Mouse (Mus musculus): ENCODE measurements around the gene Olfr156. TPM values are rescaled to one million over a fixed set of nuclear protein-coding genes. Genes with fewer than 3 reads are reported as not detected.
"Not testable (repeated sequence)": the region's sequence is repeated elsewhere in the genome, so short reads cannot be mapped to it uniquely, and the experiment has no call there.

Gene Olfr156
- polyA plus RNA-seq, 1 experiment from 2014 or later, result not detected

DNA sequence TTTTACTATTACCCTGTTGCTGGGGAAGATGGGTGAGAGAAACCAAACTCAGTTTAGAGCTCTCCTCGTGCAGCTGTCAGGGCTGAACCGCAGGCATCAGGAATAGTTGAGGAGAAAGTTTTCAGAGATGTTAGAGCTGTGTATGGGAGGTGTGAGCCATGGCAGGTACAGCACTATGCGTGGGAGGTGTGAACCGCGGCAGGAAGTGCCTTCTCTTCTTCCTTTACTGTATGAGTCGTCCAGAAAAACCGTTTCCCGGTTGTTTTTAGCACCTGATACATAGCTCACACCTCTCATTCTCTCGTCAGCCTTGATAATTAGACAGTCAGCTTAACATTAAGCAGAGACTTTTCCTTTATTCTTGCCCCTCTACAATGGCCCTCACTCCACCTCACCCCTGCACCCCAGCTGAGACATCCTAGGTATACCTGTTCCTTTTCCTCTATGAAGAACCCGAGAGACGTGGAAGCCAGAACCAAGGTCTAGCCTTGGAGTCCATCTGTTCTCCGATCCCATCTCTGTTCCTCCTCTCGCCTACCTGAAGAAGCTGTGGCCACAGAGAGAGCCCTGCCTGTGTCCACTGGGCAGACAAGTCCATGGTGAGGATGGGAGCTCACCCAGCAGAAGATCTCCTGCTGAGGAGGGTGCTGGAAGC is 672 bp downstream of the Olfr156 start:
- Histone ChIP-seq H3K4me3 (no peak overlapping the region), H3K36me3 (no peaks in the 10 kb centered on the region), H3K27ac (no peak overlapping the region), H3K9me3 (no peaks in the 10 kb centered on the region), H3K4me1 (peaks cover 7% of the 10 kb centered on the region; the same call in 1 of the 2 replicates), H3K27me3 (ENCODE audit: insufficient read depth, poor library complexity, severe bottlenecking) (no peaks in the 10 kb centered on the region)
- 65% methylated on average over 13 of the region's 13 CpGs for WGBS
- no peak for DNase-seq (ENCODE audit: low spot score)

DNA sequence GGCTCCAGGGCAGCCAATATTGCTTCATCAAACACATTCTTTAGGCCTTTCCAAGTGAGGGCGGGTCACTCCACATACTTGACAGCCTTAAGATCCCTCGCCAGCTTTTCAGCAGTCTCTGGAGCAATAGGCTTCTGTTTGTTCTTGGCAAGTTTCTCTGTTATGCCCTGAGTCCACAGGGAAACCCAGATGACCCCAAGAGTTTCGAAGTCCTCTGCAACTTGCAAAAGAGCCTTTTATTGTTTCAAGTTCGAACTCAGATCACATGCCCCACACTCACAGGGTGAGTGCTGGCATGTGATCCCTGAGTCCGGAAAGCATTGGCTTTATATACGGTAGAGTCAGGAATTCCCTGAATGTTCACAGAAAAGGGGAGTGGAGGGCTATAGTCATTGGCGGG is 24.8 kb downstream of the Olfr156 start:
- no peaks in the 10 kb centered on the region for H3K36me3 ChIP-seq
- H3K9me3 ChIP-seq, result peaks cover 7% of the 10 kb centered on the region; the same call in 1 of the 2 replicates
- 70% methylated on average over 7 of the region's 7 CpGs for WGBS
- H3K4me1 ChIP-seq, result no peaks in the 10 kb centered on the region
- H3K4me3 ChIP-seq, result no peak overlapping the region
- no peak for DNase-seq (ENCODE audit: low spot score)
- H3K27me3 ChIP-seq (ENCODE audit: insufficient read depth, poor library complexity, severe bottlenecking), result no peaks in the 10 kb centered on the region
- no peak overlapping the region for H3K27ac ChIP-seq

DNA sequence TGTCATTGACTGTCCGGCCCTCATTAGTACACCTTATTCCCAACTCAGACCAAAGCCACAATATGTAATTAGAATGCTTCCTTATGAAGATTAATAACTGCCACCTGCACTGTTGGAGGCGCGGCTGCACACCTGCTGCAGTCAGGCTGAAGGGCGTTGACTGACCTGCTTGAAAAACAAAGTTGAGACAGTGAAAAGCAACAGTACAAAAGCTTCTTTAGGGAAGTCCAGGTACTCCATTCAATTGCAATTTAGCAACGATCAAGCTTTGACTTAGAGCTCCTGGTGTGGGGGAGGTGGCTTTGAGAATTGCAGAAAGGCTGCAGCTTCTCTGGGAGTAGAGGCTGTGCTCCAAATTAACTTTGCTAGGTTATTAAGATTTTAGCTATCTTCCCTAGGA is 27.9 kb downstream of the Olfr156 start:
- DNase-seq (ENCODE audit: low spot score); H3K9me3 ChIP-seq; H3K4me3 ChIP-seq; H3K4me1 ChIP-seq; H3K36me3 ChIP-seq; H3K27ac ChIP-seq; H3K27me3 ChIP-seq (ENCODE audit: insufficient read depth, poor library complexity, severe bottlenecking): not testable (repeated sequence)
- 77% methylated on average over 5 of the region's 5 CpGs for WGBS

DNA sequence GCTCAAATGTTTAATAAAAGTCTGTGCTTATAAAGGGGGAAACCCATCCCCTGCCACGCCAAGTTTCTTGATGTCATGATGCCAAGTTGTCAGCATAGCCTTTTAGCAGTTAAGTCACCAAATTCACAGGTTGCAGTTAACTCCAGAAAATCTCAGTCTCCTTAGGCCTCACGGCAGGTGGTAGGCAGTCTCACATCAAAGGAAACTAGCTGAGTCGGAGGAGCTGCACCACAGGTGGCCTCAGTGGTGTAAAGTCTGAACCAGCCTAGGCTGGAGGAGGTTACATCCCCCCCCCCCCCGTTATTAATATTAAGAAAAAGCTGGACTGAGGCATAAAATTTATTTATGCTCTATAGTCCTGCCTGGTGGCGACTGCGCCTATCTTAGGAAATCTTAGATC is 28.4 kb downstream of the Olfr156 start:
- Histone ChIP-seq H3K4me1 (no peaks in the 10 kb centered on the region), H3K9me3 (no peaks in the 10 kb centered on the region), H3K27ac (no peak overlapping the region), H3K4me3 (no peak overlapping the region), H3K36me3 (no peaks in the 10 kb centered on the region), H3K27me3 (ENCODE audit: insufficient read depth, poor library complexity, severe bottlenecking) (no peaks in the 10 kb centered on the region)
- no peak for DNase-seq (ENCODE audit: low spot score)
- 68% methylated on average over 6 of the region's 6 CpGs for WGBS

DNA sequence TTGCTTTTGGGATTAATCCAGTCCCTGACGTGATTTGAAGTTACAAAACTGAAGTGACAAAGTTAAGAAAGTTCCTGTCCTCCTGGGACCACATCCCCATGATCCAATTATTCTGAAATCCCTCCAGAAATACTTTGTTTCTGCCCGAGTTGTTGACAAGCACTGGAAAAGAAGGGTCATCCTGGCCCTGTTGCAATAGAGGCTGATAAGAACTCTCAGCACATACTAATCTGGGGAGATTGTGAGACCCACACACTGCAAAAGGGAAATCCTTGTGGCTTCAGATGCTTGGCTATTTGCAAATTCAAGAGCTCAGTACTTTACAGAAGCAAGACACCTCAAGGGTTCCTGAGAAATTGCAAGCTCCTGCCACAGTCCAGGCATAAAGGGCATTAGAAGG is 51.4 kb downstream of the Olfr156 start:
- 21% methylated on average over 2 of the region's 2 CpGs for WGBS
- Histone ChIP-seq H3K27me3 (ENCODE audit: insufficient read depth, poor library complexity, severe bottlenecking) (peaks cover 10% of the 10 kb centered on the region; the same call in 1 of the 2 replicates), H3K4me1 (peaks cover 10% of the 10 kb centered on the region; the same call in 1 of the 2 replicates), H3K27ac (no peak overlapping the region), H3K9me3 (no peaks in the 10 kb centered on the region), H3K4me3 (no peak overlapping the region), H3K36me3 (no peaks in the 10 kb centered on the region)
- DNase-seq (ENCODE audit: low spot score), result no peak

DNA sequence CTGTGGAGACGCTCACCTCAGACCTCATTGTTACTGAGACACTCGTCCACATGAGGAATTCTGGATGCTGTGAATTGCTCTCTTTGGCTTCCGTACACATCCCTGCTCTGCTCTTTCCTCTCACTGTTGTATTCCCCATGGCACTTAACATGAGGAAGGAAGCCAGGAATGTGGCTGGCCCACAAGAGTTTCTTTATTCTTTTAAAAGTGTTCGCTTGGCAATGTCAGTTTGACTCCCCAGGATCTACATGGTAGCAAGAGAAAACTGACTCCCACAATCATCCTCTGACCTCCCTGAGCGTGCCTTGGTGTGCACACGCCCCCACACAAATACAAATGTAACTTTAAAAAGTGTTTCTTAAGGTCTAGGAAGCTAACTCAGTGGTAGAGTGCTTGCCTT is 52.1 kb downstream of the Olfr156 start:
- Histone ChIP-seq H3K36me3 (no peaks in the 10 kb centered on the region), H3K9me3 (no peaks in the 10 kb centered on the region), H3K4me3 (no peak overlapping the region), H3K4me1 (peaks cover 10% of the 10 kb centered on the region; the same call in 1 of the 2 replicates), H3K27me3 (ENCODE audit: insufficient read depth, poor library complexity, severe bottlenecking) (peaks cover 10% of the 10 kb centered on the region; the same call in 1 of the 2 replicates), H3K27ac (no peak overlapping the region)
- DNase-seq (ENCODE audit: low spot score), result no peak
- WGBS, result 47% methylated on average over 6 of the region's 6 CpGs

DNA sequence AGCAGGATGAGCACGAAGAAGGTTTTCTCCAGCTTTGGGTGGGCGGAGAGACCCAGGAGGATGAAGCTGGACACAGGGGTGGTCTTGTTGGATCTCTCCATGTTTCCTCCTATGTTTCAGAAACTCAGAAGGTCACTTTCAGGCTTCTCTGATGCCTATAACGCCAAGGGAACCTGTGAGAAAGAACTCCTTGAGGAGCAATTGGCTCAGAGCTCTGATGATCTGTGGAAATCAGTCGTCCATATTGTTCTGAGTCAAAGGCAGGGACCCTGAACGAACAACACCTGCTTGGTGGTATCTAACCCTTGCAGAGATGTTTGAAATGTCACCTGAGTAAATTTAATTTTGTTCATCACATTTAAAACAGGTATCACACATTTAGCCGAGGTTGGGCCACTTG is 52.8 kb downstream of the Olfr156 start, which contains the start of gene Olfr159:
Gene Olfr159 (minus strand): TSS at position 101 of the 400 bp plus-strand sequence.
- no peak within 1 kb of the TSS for H3K4me3 ChIP-seq
- no peak within 1 kb of the TSS for H3K27ac ChIP-seq
- WGBS, result 79% methylated on average over 6 of the region's 6 CpGs
- H3K4me1 ChIP-seq, result peaks cover 10% of the 10 kb centered on the region; the same call in 1 of the 2 replicates
- DNase-seq (ENCODE audit: low spot score), result no peak
- peaks cover 10% of the 10 kb centered on the region; the same call in 1 of the 2 replicates for H3K27me3 ChIP-seq (ENCODE audit: insufficient read depth, poor library complexity, severe bottlenecking)
- no peaks in the 10 kb centered on the region for H3K9me3 ChIP-seq
- no peaks in the 10 kb centered on the region for H3K36me3 ChIP-seq

Other genes with a start within 250 kb of the Olfr156 start
- 20.9 and 29.7 TPM in 2 replicates for gene Rgp1, start 245.2 kb downstream of the Olfr156 start, polyA plus RNA-seq (2016; fragmentation: Nextera tagmentation; extraction: Ambion mirVana)
- gene Gba2, start 245.0 kb downstream of the Olfr156 start, polyA plus RNA-seq (2016; fragmentation: Nextera tagmentation; extraction: Ambion mirVana), result 22.8 and 27.6 TPM in 2 replicates
- gene Msmp, start 239.4 kb downstream of the Olfr156 start, polyA plus RNA-seq (2016; fragmentation: Nextera tagmentation; extraction: Ambion mirVana), result 1.6 and 1.8 TPM in 2 replicates
- 5.5 and 5.6 TPM in 2 replicates for gene Npr2, start 192.0 kb downstream of the Olfr156 start, polyA plus RNA-seq (2016; fragmentation: Nextera tagmentation; extraction: Ambion mirVana)
- 0.63 and 2.0 TPM in 2 replicates for gene Spag8, start 170.3 kb downstream of the Olfr156 start, polyA plus RNA-seq (2016; fragmentation: Nextera tagmentation; extraction: Ambion mirVana)
- 101 and 117 TPM in 2 replicates for gene Hint2, start 167.4 kb downstream of the Olfr156 start, polyA plus RNA-seq (2016; fragmentation: Nextera tagmentation; extraction: Ambion mirVana)
- 2.7 and 3.3 TPM in 2 replicates for gene Tmem8b, start 154.9 kb downstream of the Olfr156 start, polyA plus RNA-seq (2016; fragmentation: Nextera tagmentation; extraction: Ambion mirVana)
- gene Fam221b, start 154.8 kb downstream of the Olfr156 start, polyA plus RNA-seq (2016; fragmentation: Nextera tagmentation; extraction: Ambion mirVana), result 1.7 and 1.9 TPM in 2 replicates
- gene Olfr70, start 123.1 kb downstream of the Olfr156 start, polyA plus RNA-seq (2016; fragmentation: Nextera tagmentation; extraction: Ambion mirVana), result not detected in 2 replicates
- gene Olfr71, start 113.6 kb downstream of the Olfr156 start, polyA plus RNA-seq (2016; fragmentation: Nextera tagmentation; extraction: Ambion mirVana), result not detected in 2 replicates
- gene Hrct1, start 96.7 kb downstream of the Olfr156 start, polyA plus RNA-seq (2016; fragmentation: Nextera tagmentation; extraction: Ambion mirVana), result 0.53 and 0.92 TPM in 2 replicates
- 0.16 and 0.23 TPM in 2 replicates for gene Spaar, start 93.9 kb downstream of the Olfr156 start, polyA plus RNA-seq (2016; fragmentation: Nextera tagmentation; extraction: Ambion mirVana)
- gene Olfr159, start 52.9 kb downstream of the Olfr156 start, polyA plus RNA-seq (2016; fragmentation: Nextera tagmentation; extraction: Ambion mirVana), result not detected in 2 replicates
- gene Olfr157, start 16.3 kb upstream of the Olfr156 start, polyA plus RNA-seq (2016; fragmentation: Nextera tagmentation; extraction: Ambion mirVana), result 0.10 TPM in 1 of 2 replicates, not detected in the other
- not detected in 2 replicates for gene Olfr155, start 27.7 kb upstream of the Olfr156 start, polyA plus RNA-seq (2016; fragmentation: Nextera tagmentation; extraction: Ambion mirVana)
- 11.0 and 17.4 TPM in 2 replicates for gene Reck, start 51.6 kb upstream of the Olfr156 start, polyA plus RNA-seq (2016; fragmentation: Nextera tagmentation; extraction: Ambion mirVana)
- gene Glipr2, start 133.5 kb upstream of the Olfr156 start, polyA plus RNA-seq (2016; fragmentation: Nextera tagmentation; extraction: Ambion mirVana), result 114 and 119 TPM in 2 replicates
- not detected in 2 replicates for gene Ccin, start 159.6 kb upstream of the Olfr156 start, polyA plus RNA-seq (2016; fragmentation: Nextera tagmentation; extraction: Ambion mirVana)
- 156 and 170 TPM in 2 replicates for gene Clta, start 180.6 kb upstream of the Olfr156 start, polyA plus RNA-seq (2016; fragmentation: Nextera tagmentation; extraction: Ambion mirVana)